Mouse (Mus musculus): ENCODE data around the gene Ak2. TPM values are rescaled to one million over a fixed set of nuclear protein-coding genes. Genes with fewer than 3 reads are reported as not detected.

The Ak2 gene
- polyA plus RNA-seq, 1 experiment from 2014 or later, result 134 TPM

DNA sequence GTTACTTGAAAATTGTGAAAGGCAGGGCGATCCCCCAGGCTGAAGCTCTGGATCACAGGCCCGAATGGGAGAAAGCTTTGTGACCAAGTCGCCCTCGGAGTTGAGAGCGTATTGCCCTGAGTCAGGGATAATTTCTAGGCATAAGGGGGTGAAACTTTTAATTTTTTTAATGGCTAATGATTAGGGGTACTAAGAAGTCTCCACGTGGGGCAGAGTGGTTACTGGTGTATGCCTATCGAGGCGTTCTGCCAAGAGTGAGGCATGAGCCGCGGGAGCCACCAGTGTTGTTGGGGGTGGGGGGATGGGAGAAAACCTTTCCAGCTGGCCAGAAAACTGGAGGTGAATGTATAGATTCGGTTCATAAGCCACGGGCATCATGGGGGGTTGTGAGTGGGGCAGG lies 1.9 kb downstream of the Ak2 start:
- H3K36me3 ChIP-seq (ENCODE audit: control insufficient read depth, insufficient read depth, low read length), result no peaks in the 10 kb centered on the region
- ATAC-seq (ENCODE audit: insufficient read depth, low FRiP score, low TSS enrichment) (peak; percentile 11; the same call in 1 of the 2 replicates), DNase-seq (ENCODE audit: low spot score) (no peak)
- H3K4me1 ChIP-seq (ENCODE audit: control insufficient read depth, insufficient read depth, low read length), result peaks cover 8% of the 10 kb centered on the region
- no peaks in the 10 kb centered on the region for H3K27me3 ChIP-seq (ENCODE audit: control insufficient read depth, insufficient read depth, low read length)
- H3K4me3 ChIP-seq (ENCODE audit: low read depth, low read length), result peak overlapping the region; percentile 67
- WGBS, result 4% methylated on average over 12 of the region's 12 CpGs
- peak overlapping the region; percentile 71 for H3K9ac ChIP-seq (ENCODE audit: low read length)
- H3K9me3 ChIP-seq (ENCODE audit: control insufficient read depth, low read length), result no peaks in the 10 kb centered on the region
- no peak overlapping the region for H3K27ac ChIP-seq (ENCODE audit: low read depth, low read length)
- H3K4me2 ChIP-seq (ENCODE audit: low read depth), result peak overlapping the region; percentile 84

DNA sequence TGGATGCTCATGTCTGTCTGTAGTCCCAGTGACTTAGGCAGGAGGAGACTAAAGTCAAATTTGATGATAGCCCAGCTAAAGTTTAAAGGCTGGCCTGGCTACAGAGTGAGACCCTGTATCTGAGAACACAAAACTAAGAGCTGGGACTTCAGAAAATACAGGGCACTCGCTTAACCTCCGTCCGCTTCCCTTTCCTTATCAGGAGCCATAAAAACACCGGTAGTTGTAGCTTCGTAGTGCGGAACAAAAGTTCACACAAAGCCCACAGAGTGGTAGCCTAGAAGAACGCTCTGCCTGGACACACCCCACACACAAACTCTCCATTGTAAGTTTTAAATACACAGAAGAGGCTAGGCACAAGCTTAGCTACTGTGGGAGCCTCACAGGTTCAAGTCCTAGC lies 3.5 kb downstream of the Ak2 start:
- Histone ChIP-seq H3K9ac (ENCODE audit: low read length) (no peak overlapping the region), H3K27ac (ENCODE audit: low read depth, low read length) (no peak overlapping the region), H3K4me2 (ENCODE audit: low read depth) (no peak overlapping the region), H3K4me1 (ENCODE audit: control insufficient read depth, insufficient read depth, low read length) (peaks cover 8% of the 10 kb centered on the region), H3K27me3 (ENCODE audit: control insufficient read depth, insufficient read depth, low read length) (no peaks in the 10 kb centered on the region), H3K36me3 (ENCODE audit: control insufficient read depth, insufficient read depth, low read length) (no peaks in the 10 kb centered on the region), H3K4me3 (ENCODE audit: low read depth, low read length) (no peak overlapping the region), H3K9me3 (ENCODE audit: control insufficient read depth, low read length) (no peaks in the 10 kb centered on the region)
- no peak for ATAC-seq (ENCODE audit: insufficient read depth, low FRiP score, low TSS enrichment)
- DNase-seq (ENCODE audit: low spot score), result no peak
- 71% methylated on average over 7 of the region's 7 CpGs for WGBS

DNA sequence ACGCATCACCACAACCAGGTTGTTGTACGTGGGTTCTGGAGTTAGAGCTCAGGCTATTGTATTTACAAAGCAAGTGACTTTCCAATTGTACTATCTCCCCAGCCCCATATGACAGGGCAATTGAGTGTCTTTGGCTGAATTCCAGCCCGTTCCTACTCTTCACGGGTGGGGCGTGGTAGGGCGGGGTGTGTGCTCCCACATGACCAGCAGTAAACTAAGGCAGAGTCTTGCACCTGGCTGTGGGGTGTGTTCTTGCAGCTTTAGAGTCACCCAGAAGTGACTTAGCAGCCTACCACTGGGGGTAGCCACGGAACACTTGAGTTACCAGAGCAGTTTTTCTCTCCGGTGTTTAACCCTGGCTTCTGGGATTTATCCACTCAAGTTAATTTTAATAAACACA lies 5.5 kb downstream of the Ak2 start:
- Histone ChIP-seq H3K9me3 (ENCODE audit: control insufficient read depth, low read length) (no peaks in the 10 kb centered on the region), H3K27me3 (ENCODE audit: control insufficient read depth, insufficient read depth, low read length) (no peaks in the 10 kb centered on the region), H3K9ac (ENCODE audit: low read length) (no peak overlapping the region), H3K4me2 (ENCODE audit: low read depth) (no peak overlapping the region), H3K4me1 (ENCODE audit: control insufficient read depth, insufficient read depth, low read length) (peaks cover 8% of the 10 kb centered on the region), H3K4me3 (ENCODE audit: low read depth, low read length) (no peak overlapping the region), H3K27ac (ENCODE audit: low read depth, low read length) (no peak overlapping the region), H3K36me3 (ENCODE audit: control insufficient read depth, insufficient read depth, low read length) (no peaks in the 10 kb centered on the region; the same call in 1 of the 2 replicates)
- ATAC-seq (ENCODE audit: insufficient read depth, low FRiP score, low TSS enrichment), result no peak
- DNase-seq (ENCODE audit: low spot score), result no peak
- 79% methylated on average over 8 of the region's 8 CpGs for WGBS

DNA sequence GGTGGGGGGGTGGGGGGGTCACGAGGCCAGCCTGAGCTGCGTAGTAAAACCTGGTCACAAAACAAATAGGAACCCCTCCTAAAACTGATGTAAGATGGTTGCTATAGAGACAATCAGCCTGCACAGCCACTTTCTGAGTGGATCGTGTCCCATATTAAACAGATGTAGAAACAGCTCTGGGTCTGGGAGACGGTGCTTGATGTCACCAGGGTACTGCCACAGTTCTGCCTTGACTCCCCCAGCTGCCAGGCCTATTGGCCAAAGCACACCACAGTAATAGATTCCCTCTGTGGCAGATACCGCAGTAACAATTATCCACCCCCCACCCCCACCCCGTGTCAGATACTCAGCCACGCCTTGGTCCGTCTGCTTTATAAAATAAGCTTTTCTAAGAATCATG lies 6.6 kb downstream of the Ak2 start:
- DNase-seq (ENCODE audit: low spot score), result no peak
- no peaks in the 10 kb centered on the region for H3K27me3 ChIP-seq (ENCODE audit: control insufficient read depth, insufficient read depth, low read length)
- H3K9me3 ChIP-seq (ENCODE audit: control insufficient read depth, low read length), result no peaks in the 10 kb centered on the region
- no peak overlapping the region for H3K4me2 ChIP-seq (ENCODE audit: low read depth)
- no peaks in the 10 kb centered on the region; the same call in 1 of the 2 replicates for H3K36me3 ChIP-seq (ENCODE audit: control insufficient read depth, insufficient read depth, low read length)
- no peak overlapping the region for H3K4me3 ChIP-seq (ENCODE audit: low read depth, low read length)
- 88% methylated on average over 8 of the region's 8 CpGs for WGBS
- H3K4me1 ChIP-seq (ENCODE audit: control insufficient read depth, insufficient read depth, low read length), result peaks cover 8% of the 10 kb centered on the region
- no peak overlapping the region for H3K27ac ChIP-seq (ENCODE audit: low read depth, low read length)
- no peak for ATAC-seq (ENCODE audit: insufficient read depth, low FRiP score, low TSS enrichment)
- no peak overlapping the region for H3K9ac ChIP-seq (ENCODE audit: low read length)

DNA sequence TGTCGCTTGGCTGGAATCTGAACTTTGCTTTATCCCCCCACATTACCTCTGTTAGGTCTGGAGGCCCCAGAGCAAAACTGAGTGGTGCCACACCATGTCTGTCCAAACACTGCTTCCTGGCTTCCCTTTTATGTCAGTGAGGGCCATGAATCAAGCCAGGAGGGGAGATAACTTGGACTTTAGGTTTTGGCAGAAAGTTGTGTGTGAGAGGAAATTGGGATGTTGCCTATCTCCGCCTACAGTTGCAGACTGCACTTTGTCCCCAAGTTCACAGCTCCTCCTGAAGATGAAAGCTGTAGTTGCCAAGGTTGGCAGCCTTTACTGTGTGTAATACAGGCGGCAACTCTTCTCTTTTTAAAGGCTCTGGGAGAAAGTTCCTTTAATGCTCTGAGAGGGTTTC lies 9.0 kb downstream of the Ak2 start:
- ATAC-seq (ENCODE audit: insufficient read depth, low FRiP score, low TSS enrichment), result no peak
- WGBS, result 89% methylated on average over 3 of the region's 3 CpGs
- no peaks in the 10 kb centered on the region for H3K9me3 ChIP-seq (ENCODE audit: control insufficient read depth, low read length)
- no peaks in the 10 kb centered on the region for H3K27me3 ChIP-seq (ENCODE audit: control insufficient read depth, insufficient read depth, low read length)
- H3K27ac ChIP-seq (ENCODE audit: low read depth, low read length), result no peak overlapping the region
- no peaks in the 10 kb centered on the region; the same call in none of the 2 replicates for H3K36me3 ChIP-seq (ENCODE audit: control insufficient read depth, insufficient read depth, low read length)
- H3K4me1 ChIP-seq (ENCODE audit: control insufficient read depth, insufficient read depth, low read length), result no peaks in the 10 kb centered on the region
- DNase-seq (ENCODE audit: low spot score), result no peak
- H3K4me2 ChIP-seq (ENCODE audit: low read depth), result no peak overlapping the region
- no peak overlapping the region for H3K9ac ChIP-seq (ENCODE audit: low read length)
- H3K4me3 ChIP-seq (ENCODE audit: low read depth, low read length), result no peak overlapping the region

DNA sequence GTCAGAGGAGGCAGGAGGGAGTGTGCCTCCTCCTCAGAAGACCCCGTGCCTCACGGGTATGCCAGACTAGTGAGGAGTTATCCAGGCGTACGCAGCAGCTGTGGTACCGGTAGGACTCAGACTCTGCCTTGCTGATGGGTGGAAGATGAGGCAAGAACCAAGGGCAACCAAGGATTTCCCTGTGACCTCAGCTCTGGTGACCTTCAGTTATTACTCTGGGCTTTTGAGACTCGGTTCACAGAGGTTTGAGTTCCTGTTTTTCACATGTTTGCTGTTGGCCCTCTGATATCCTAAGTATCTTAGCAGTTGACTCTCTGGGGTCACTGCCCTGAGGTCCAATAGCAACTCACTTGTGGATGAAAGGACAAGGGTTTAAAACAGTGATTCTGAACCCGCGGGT lies 12.0 kb downstream of the Ak2 start:
- ATAC-seq (ENCODE audit: insufficient read depth, low FRiP score, low TSS enrichment), result no peak
- WGBS, result 90% methylated on average over 8 of the region's 8 CpGs
- Histone ChIP-seq H3K27me3 (ENCODE audit: control insufficient read depth, insufficient read depth, low read length) (no peaks in the 10 kb centered on the region), H3K4me3 (ENCODE audit: low read depth, low read length) (no peak overlapping the region), H3K36me3 (ENCODE audit: control insufficient read depth, insufficient read depth, low read length) (peaks cover 2% of the 10 kb centered on the region), H3K27ac (ENCODE audit: low read depth, low read length) (no peak overlapping the region), H3K9ac (ENCODE audit: low read length) (no peak overlapping the region), H3K9me3 (ENCODE audit: control insufficient read depth, low read length) (no peaks in the 10 kb centered on the region), H3K4me2 (ENCODE audit: low read depth) (no peak overlapping the region), H3K4me1 (ENCODE audit: control insufficient read depth, insufficient read depth, low read length) (no peaks in the 10 kb centered on the region)
- no peak for DNase-seq (ENCODE audit: low spot score)

DNA sequence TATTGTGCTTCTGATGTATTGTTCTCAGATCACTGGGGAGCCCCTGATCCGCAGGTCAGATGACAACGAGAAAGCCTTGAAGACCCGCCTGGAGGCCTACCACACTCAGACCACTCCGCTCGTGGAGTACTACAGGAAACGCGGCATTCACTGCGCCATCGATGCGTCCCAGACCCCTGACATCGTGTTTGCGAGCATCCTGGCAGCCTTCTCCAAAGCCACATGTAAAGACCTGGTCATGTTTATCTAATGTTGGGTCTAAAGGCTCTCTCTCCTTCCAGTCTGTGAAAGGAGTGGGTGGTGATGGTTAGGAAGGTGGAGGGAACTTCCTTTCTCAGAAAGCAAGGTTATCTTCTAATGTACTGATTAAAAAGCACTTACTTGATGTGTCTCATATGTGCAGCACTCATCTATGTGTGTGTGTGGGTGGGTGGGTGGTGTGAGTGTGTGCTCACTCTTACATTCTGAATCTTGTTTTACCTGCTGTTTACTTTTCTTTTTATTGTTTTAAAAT lies 16.3 kb downstream of the Ak2 start:
- DNase-seq (ENCODE audit: low spot score) (no peak), ATAC-seq (ENCODE audit: insufficient read depth, low FRiP score, low TSS enrichment) (no peak)
- Histone ChIP-seq H3K27ac (ENCODE audit: low read depth, low read length) (no peak overlapping the region), H3K4me1 (ENCODE audit: control insufficient read depth, insufficient read depth, low read length) (no peaks in the 10 kb centered on the region), H3K9ac (ENCODE audit: low read length) (no peak overlapping the region), H3K36me3 (ENCODE audit: control insufficient read depth, insufficient read depth, low read length) (peaks cover 2% of the 10 kb centered on the region), H3K9me3 (ENCODE audit: control insufficient read depth, low read length) (no peaks in the 10 kb centered on the region), H3K27me3 (ENCODE audit: control insufficient read depth, insufficient read depth, low read length) (no peaks in the 10 kb centered on the region), H3K4me2 (ENCODE audit: low read depth) (no peak overlapping the region), H3K4me3 (ENCODE audit: low read depth, low read length) (no peak overlapping the region)
- 83% methylated on average over 12 of the region's 12 CpGs for WGBS

DNA sequence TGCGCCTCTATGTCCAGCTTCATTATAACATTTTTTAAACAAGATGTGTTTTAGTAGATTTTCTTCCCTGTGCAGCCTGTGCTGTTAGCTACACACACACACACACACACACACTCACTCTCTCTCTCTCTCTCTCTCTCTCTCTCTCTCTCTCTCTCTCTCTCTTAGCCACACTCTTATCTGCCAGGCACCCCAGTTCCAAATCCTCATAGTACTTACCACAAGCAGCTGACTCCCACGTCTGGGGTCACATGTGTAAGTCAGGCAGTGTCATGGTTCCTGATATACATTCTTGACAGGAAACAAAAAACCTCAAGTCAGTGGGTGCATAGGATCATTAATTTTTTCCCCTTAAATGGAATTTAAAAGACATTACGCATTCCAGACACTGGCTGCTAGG lies 16.9 kb downstream of the Ak2 start:
- no peaks in the 10 kb centered on the region for H3K9me3 ChIP-seq (ENCODE audit: control insufficient read depth, low read length)
- H3K4me3 ChIP-seq (ENCODE audit: low read depth, low read length), result no peak overlapping the region
- H3K4me2 ChIP-seq (ENCODE audit: low read depth), result no peak overlapping the region
- H3K36me3 ChIP-seq (ENCODE audit: control insufficient read depth, insufficient read depth, low read length), result peaks cover 2% of the 10 kb centered on the region
- 73% methylated on average over 3 of the region's 3 CpGs for WGBS
- H3K9ac ChIP-seq (ENCODE audit: low read length), result no peak overlapping the region
- ATAC-seq (ENCODE audit: insufficient read depth, low FRiP score, low TSS enrichment) (no peak), DNase-seq (ENCODE audit: low spot score) (no peak)
- H3K27ac ChIP-seq (ENCODE audit: low read depth, low read length), result no peak overlapping the region
- H3K27me3 ChIP-seq (ENCODE audit: control insufficient read depth, insufficient read depth, low read length), result no peaks in the 10 kb centered on the region
- H3K4me1 ChIP-seq (ENCODE audit: control insufficient read depth, insufficient read depth, low read length), result no peaks in the 10 kb centered on the region

DNA sequence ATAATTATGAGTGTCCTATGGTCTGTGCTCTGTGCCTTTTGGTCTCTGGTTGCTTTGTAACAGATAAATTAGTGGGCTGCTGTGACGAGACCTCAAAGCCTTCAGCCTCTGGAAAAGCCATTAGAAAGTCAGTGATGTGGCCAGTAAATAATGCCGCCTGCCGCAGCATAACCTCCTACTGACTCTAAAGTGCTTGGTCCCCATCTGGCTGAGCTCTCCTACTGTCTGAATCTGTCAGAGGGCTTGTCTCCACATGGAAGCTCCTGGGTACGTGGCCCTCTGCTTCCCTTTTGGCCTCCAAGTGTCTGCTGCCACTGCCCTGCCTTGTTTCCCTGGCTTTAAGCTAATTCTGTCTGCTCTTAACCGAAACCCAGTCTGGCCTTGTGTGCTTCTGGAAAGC lies 17.8 kb downstream of the Ak2 start:
- no peak overlapping the region for H3K9ac ChIP-seq (ENCODE audit: low read length)
- no peak for ATAC-seq (ENCODE audit: insufficient read depth, low FRiP score, low TSS enrichment)
- H3K27ac ChIP-seq (ENCODE audit: low read depth, low read length), result no peak overlapping the region
- peaks cover 2% of the 10 kb centered on the region; the same call in 1 of the 2 replicates for H3K36me3 ChIP-seq (ENCODE audit: control insufficient read depth, insufficient read depth, low read length)
- 53% methylated on average over 5 of the region's 5 CpGs for WGBS
- no peaks in the 10 kb centered on the region for H3K27me3 ChIP-seq (ENCODE audit: control insufficient read depth, insufficient read depth, low read length)
- H3K9me3 ChIP-seq (ENCODE audit: control insufficient read depth, low read length), result no peaks in the 10 kb centered on the region
- no peak overlapping the region for H3K4me2 ChIP-seq (ENCODE audit: low read depth)
- H3K4me1 ChIP-seq (ENCODE audit: control insufficient read depth, insufficient read depth, low read length), result no peaks in the 10 kb centered on the region
- no peak for DNase-seq (ENCODE audit: low spot score)
- no peak overlapping the region for H3K4me3 ChIP-seq (ENCODE audit: low read depth, low read length)

All from neural tube, embryonic 11.5 days (tissue).